Mouse (Mus musculus): Measurements from ENCODE around the gene Fam83e.

The Fam83e gene

GRCm38 (mm10) chr7:45715090-45715708 lies 5.8 kb upstream of the Fam83e start, which contains the start of gene Rpl18:
Gene Rpl18, plus strand, starts transcription at chr7:45715457.
- DNase-seq (ENCODE audit: low spot score), result peak; percentile 97

GRCm38 (mm10) chr7:45715741-45716459 lies 5.1 kb upstream of the Fam83e start:
- no peak for DNase-seq (ENCODE audit: low spot score)

DNA sequence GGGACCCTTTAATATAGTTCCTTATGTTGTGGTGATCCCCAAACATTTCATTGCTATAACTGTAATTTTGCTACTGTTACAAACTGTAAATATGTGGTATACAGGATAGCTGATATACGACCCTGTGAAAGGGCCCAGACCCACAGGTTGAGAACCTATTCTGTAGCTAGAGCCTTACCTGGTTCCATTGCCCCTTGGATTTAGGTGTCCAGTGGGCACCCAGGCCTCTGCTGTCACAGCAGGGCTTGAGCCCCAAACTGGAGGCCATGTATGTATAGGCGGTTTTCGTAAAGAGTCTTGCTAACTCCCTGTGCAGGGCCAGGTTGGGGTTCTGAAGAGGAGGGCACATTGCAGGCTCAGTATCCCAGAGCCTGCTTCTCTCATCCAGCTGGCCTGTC lies 4.6 kb upstream of the Fam83e start:
- no peak for DNase-seq (ENCODE audit: low spot score)

- no peak for DNase-seq (ENCODE audit: low spot score)
These were observed 3.8 kb upstream of the Fam83e start for GRCm38 (mm10) chr7:45716952-45717917.

DNA sequence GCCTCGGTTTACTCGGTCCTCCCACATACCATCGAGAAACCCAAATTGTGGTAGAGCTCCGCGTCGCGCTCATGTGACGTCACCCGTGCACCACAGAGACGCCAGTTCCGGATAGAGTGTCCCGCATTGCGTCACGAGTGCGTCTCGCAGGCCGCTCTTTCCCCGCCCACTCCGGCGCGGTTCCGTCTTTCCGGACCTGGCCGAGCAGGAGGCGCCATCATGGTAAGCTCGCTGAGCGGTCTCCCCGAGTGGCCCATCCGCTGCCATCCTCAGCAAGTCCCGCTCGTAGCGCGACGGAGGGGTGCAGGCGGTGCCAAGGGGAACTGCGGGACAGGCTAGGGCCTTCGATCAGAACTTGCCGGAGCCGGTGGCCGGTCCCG lies 3.1 kb upstream of the Fam83e start, which contains the start of gene Sphk2:
Sphk2 (minus strand) TSS at position 85 of the 380 bp plus-strand sequence.
- peak; percentile 98 for DNase-seq (ENCODE audit: low spot score)

- DNase-seq (ENCODE audit: low spot score), result no peak
These were observed 2.7 kb upstream of the Fam83e start for GRCm38 (mm10) chr7:45718331-45718730.

DNA sequence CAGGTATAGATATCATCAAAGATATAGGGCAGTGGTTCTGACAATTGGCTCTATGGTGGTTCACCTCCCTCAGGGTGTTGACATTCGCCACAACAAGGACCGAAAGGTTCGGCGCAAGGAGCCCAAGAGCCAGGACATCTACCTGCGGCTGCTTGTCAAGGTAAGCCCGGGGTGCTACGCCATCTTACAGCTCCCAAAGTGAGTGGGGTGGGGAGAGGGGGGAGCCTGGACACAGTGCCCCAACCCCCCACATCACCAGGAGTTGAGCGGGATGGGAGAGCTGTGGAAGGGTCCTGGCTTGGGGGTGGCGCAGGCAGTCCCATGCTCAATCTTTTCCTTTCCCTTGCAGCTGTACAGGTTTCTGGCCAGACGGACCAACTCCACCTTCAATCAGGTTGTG lies 1.8 kb upstream of the Fam83e start:
- no peak for DNase-seq (ENCODE audit: low spot score)

- no peak for DNase-seq (ENCODE audit: low spot score)
These were observed 1.1 kb upstream of the Fam83e start for GRCm38 (mm10) chr7:45719738-45720412.

- no peak for DNase-seq (ENCODE audit: low spot score)
These were observed 191 bp downstream of the Fam83e start for GRCm38 (mm10) chr7:45721234-45721571.

- no peak for DNase-seq (ENCODE audit: low spot score)
These were observed 783 bp downstream of the Fam83e start for GRCm38 (mm10) chr7:45721642-45722347.

DNA sequence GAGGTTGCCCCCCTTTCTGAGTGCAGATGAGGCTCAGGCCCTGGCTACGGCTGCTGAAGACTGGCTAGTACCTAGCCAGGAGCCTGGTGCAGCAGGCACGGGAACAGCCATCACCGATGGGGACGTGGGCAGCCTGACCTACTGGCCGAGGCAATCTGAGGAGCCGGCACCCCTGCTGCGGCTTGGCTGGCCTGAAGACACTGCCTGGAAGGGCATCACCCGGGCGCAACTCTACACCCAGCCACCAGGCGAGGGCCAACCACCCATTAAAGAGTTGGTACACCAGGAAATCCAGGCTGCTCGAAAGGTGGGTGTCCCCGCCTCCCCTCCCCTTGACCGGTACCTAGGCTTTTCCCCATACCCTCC lies 1.3 kb downstream of the Fam83e start:
- DNase-seq (ENCODE audit: low spot score), result no peak

DNA sequence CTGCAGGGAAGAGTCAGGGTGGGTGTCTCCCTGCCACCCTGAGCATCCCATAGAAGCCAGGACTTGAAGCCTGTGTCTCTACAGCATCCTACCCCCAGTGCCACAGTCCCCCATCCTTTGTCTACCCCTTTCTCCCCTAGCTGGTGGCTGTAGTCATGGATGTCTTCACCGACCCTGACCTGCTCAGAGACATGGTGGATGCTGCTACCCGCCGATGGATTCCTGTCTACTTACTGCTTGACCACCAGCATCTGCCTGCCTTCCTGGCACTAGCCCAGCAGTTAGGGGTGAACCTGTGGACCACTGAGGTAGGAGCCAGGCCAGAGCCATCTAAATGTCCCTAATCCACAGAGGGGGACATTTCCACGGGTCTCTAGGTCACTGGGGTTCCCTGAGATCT lies 2.3 kb downstream of the Fam83e start:
- DNase-seq (ENCODE audit: low spot score), result no peak

DNA sequence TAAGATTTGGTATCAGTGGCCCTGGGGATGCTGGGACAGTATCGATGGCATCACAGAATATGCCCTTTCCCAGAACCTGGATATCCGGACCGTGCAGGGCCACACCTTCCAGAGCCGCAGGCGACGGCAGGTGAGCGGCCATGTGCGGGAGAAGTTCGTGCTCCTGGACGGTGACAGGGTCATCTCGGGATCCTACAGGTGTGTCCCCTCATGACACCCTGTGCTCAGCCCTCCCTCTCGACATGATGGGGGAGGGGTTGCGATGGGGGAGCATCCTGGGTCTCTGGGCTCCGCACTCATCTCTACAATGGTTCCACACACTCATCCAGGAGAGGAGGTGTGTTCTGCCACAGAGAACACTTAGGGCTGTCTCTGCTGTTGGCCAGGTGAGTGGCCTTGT lies 2.8 kb downstream of the Fam83e start:
- no peak for DNase-seq (ENCODE audit: low spot score)

DNA sequence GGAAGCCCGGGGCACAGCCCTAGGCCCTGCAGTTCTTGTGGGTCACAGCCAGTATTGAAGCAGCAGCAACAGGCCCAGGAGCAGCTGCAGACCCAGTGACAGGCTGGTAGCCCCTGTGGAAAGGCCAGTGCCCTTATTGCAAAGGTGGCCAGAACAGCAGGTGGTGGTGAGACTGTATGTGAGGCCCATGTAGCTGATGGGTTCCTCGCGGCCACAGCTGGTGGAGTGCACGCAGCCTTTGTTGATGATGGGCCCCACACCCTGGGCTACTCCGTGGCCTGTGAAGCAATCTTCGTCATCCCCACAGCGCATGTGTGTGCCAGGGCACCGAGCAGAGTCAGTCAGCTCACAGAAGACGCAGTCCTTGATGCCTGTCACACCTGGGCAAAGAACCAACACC lies 4.1 kb downstream of the Fam83e start:
- no peak for DNase-seq (ENCODE audit: low spot score)

DNA sequence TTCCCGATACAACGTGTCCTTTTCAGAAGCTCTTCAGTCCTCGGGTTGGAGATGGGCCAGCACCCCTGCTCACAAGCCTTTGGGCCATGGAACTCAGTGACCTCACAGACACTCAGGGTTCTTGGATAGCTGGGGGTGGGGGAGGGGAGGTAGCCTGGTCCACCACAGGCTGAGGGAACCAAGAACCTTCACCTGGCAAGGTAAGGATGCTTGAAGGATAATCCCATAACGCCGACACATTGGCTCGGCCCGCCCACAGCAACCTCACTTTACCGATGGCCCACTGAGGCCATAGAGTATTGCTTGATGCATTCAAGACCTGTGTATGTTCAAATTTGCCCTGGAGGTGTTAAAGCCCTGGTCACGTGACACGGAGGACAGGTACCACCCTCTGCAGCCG lies 4.7 kb downstream of the Fam83e start, which contains the start of gene Spaca4:
Spaca4 (minus strand) TSS at position 101 of the 400 bp plus-strand sequence.
- DNase-seq (ENCODE audit: low spot score), result no peak

- DNase-seq (ENCODE audit: low spot score), result no peak
These were observed 5.4 kb downstream of the Fam83e start for GRCm38 (mm10) chr7:45726419-45726818.

- no peak for DNase-seq (ENCODE audit: low spot score)
These were observed 6.6 kb downstream of the Fam83e start for GRCm38 (mm10) chr7:45727625-45728024.

DNA sequence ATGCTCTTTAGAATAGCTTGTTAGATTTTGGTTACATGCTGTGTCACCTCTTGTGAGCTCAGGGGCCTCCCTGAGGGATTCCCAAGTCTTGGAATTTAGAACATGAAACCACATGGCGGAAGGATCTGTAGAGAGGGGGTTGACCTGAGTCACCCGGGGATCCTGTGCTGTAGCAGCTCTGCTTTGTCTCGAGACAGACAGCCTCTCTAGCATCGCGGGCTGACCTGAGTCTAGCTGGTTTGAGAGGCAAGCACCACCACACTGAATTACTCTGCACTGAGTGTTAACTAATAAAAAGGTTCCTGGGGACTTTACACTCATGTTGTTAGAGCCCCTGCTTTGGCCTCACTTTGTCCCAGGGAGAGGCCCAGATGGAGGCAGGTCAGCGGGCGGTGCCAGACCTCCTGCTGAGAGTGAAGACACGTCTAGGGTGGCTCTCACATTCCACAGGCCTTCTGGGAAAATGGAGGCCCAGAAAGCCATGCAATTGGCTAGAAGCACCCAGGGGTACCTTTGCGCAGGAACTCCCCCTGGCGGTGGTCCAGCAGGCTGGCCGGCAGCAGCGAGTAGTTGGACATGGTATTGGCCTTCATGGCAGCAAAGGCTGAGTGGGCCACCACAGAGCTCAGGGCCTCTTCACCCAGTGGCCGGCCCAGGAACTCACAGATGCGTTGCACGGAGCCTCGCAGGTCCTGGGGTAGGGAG lies 9.9 kb downstream of the Fam83e start:
- peak; percentile 60 for DNase-seq (ENCODE audit: low spot score)

DNA sequence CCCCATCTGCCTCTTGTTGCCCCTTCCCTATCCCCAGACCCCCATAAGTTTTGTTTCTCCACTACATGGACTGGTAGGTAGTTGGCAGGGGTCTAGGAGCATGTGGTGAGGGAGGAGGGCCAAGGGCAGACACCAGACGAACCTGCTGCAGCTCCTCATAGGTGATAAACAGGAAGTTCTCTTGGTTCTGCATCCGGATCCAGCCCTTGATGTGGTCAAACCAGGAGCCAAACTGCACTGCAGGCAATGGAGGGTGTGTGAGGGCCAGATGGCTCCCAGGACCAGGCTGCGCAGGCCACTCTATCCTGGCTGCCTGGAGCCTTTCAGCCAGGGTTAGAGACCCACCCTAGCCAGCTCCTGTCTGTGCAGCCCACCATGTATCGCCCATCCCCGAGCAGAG lies 12.5 kb downstream of the Fam83e start:
- DNase-seq (ENCODE audit: low spot score), result no peak

GRCm38 (mm10) chr7:45739162-45739763 lies 18.3 kb downstream of the Fam83e start:
- DNase-seq (ENCODE audit: low spot score), result peak; percentile 65

All from ovary, postnatal 36 days (tissue).